ENCODE assay signal across 9 mouse cellular contexts in genomic region chr17:46033122-46033521, GRCm38 (mm10). TPM values are rescaled to one million over a fixed set of nuclear protein-coding genes. Genes with fewer than 3 reads are reported as not detected.
DNase-seq lines count a peak whose midpoint lies in the region; ATAC-seq and TF ChIP-seq lines count a peak whose summit lies in the region.
"Had no signal": no experiment of that assay in that cellular context is flagged by ENCODE, and none has a peak within 500 bp of the region (broad histone marks: within the 10 kb centered on the region; RNA-seq: fewer than 3 reads in every experiment).

No protein-coding gene starts in this region.

- WGBS in heart, embryonic 12.5 days: 35% methylated on average over 6 of the region's 6 CpGs
- 31% methylated on average over 6 of the region's 6 CpGs for WGBS in embryonic facial prominence, embryonic 14.5 days
- 46% methylated on average over 6 of the region's 6 CpGs for WGBS in liver, postnatal 0 days (ENCODE audit: insufficient replicate concordance)

- H3K9me3 ChIP-seq in heart, embryonic 12.5 days (replicated peaks): no peaks in the 10 kb centered on the region
- no peaks in the 10 kb centered on the region for H3K9me3 ChIP-seq in MEL (replicated peaks; ENCODE audit: insufficient read depth, low read length)
- no peaks in the 10 kb centered on the region for H3K9me3 ChIP-seq in embryonic facial prominence, embryonic 14.5 days (ENCODE audit: control insufficient read depth, low read length)
- no peaks in the 10 kb centered on the region for H3K9me3 ChIP-seq in liver, postnatal 0 days (ENCODE audit: low read length)

- no peak for TF ChIP-seq CTCF in MEL (IDR thresholded peaks at IDR 0.05 in 2 of 3, conservative IDR thresholded peaks at IDR 0.05 in 1 of 3; ENCODE audit: control insufficient read depth in 1 of 3, insufficient read depth in 1 of 3, low read depth in 2 of 3, low read length in 3 of 3, poor library complexity in 1 of 3, severe bottlenecking in 1 of 3)
- no peak for TF ChIP-seq CTCF in liver, postnatal 0 days (IDR thresholded peaks at IDR 0.05; ENCODE audit: low read depth)
- TF ChIP-seq CTCF in left cerebral cortex, adult 2 months (IDR thresholded peaks at IDR 0.05): no peak

- intact Hi-C loops in heart, postnatal 36 days (cut with DNase I): loop anchor here (2.0 to 10.0 kb wide), 4 partner anchors 76 to 448 kb away; no protein-coding TSS in a partner anchor
- intact Hi-C loops in left cerebral cortex, adult 2 months (cut with DNase I): loop anchor here (2.0 to 5.0 kb wide), 3 partner anchors 84 to 351 kb away; no protein-coding TSS in a partner anchor

- TF ChIP-seq POLR2A in MEL (IDR thresholded peaks at IDR 0.05; ENCODE audit: control insufficient read depth in 1 of 2, insufficient read depth in 1 of 2, low read depth in 1 of 2, low read length in 2 of 2, poor library complexity in 1 of 2): no peak

- H3K4me1 ChIP-seq in heart, embryonic 12.5 days (replicated peaks): peaks cover 41% of the 10 kb centered on the region
- peaks cover 0 to 4% of the 10 kb centered on the region in 2 experiments; a peak in 2 of 4 replicates for H3K4me1 ChIP-seq in MEL (ENCODE audit: control insufficient read depth in 1 of 2, insufficient read depth in 2 of 2, low read length in 2 of 2)
- H3K4me1 ChIP-seq in embryonic facial prominence, embryonic 14.5 days (ENCODE audit: control insufficient read depth, insufficient read depth, low read length): peaks cover 25% of the 10 kb centered on the region
- peaks cover 20% of the 10 kb centered on the region for H3K4me1 ChIP-seq in liver, postnatal 0 days (ENCODE audit: insufficient read depth)

- no peaks in the 10 kb centered on the region for H3K36me3 ChIP-seq in heart, embryonic 12.5 days
- peaks cover 0 to 4% of the 10 kb centered on the region in 2 experiments; a peak in 2 of 4 replicates for H3K36me3 ChIP-seq in MEL (ENCODE audit: control insufficient read depth in 1 of 2, insufficient read depth in 2 of 2, low read length in 2 of 2)
- no peaks in the 10 kb centered on the region for H3K36me3 ChIP-seq in embryonic facial prominence, embryonic 14.5 days (ENCODE audit: control insufficient read depth, insufficient read depth, low read length)
- no peaks in the 10 kb centered on the region for H3K36me3 ChIP-seq in liver, postnatal 0 days (replicated peaks; ENCODE audit: insufficient read depth, low read length)

- H3K27me3 ChIP-seq in heart, embryonic 12.5 days (replicated peaks): no peaks in the 10 kb centered on the region
- no peaks in the 10 kb centered on the region for H3K27me3 ChIP-seq in MEL (ENCODE audit: control insufficient read depth in 1 of 2, insufficient read depth in 2 of 2, low read length in 2 of 2)
- H3K27me3 ChIP-seq in embryonic facial prominence, embryonic 14.5 days (replicated peaks; ENCODE audit: control insufficient read depth, insufficient read depth, low read length): no peaks in the 10 kb centered on the region
- H3K27me3 ChIP-seq in liver, postnatal 0 days (ENCODE audit: insufficient read depth, low read length): no peaks in the 10 kb centered on the region
- H3K27me3 ChIP-seq: Patski had no signal

- no peak for DNase-seq in heart, postnatal 36 days
- peak; percentile 52 for DNase-seq in MEL (ENCODE audit: low read depth, low spot score)
- no peak for DNase-seq in embryonic facial prominence, embryonic 14.5 days (ENCODE audit: low spot score)
- DNase-seq in liver, postnatal 0 days: no peak
- no peak for DNase-seq in ovary, postnatal 10 days (ENCODE audit: low spot score)
- DNase-seq in left cerebral cortex, adult 2 months (ENCODE audit: extremely low spot score in 1 of 2, low spot score in 2 of 2): no peak
- no peak for DNase-seq in yolk sac, embryonic 10.5 days (ENCODE audit: low spot score)

- H3K79me2 ChIP-seq in MEL (ENCODE audit: control insufficient read depth, insufficient read depth, low read length, poor library complexity): peaks cover 36% of the 10 kb centered on the region

- peak overlapping the region; percentile 81 for H3K4me2 ChIP-seq in heart, embryonic 12.5 days
- H3K4me2 ChIP-seq in embryonic facial prominence, embryonic 14.5 days (ENCODE audit: low read depth, low read length): peak overlapping the region; percentile 72
- H3K4me2 ChIP-seq in liver, postnatal 0 days (ENCODE audit: low read depth, low read length): peak overlapping the region; percentile 91; the same call in 1 of the 2 replicates

- no peak for TF ChIP-seq RAD21 in MEL (IDR thresholded peaks at IDR 0.05; ENCODE audit: low read depth, low read length)

- ATAC-seq in heart, embryonic 12.5 days (ENCODE audit: insufficient number of reproducible peaks, low FRiP score): no peak
- no peak for ATAC-seq in embryonic facial prominence, embryonic 14.5 days (ENCODE audit: low read depth)
- ATAC-seq in liver, postnatal 0 days: no peak
- ATAC-seq: Patski had no signal

- H3K27ac ChIP-seq in heart, embryonic 12.5 days (ENCODE audit: poor library complexity, severe bottlenecking): no peak overlapping the region
- no peak overlapping the region for H3K27ac ChIP-seq in MEL (ENCODE audit: control insufficient read depth, low read depth, low read length)
- 0 out of 2 replicates have a peak overlapping the region, but pooled peaks have one; percentile 42 for H3K27ac ChIP-seq in embryonic facial prominence, embryonic 14.5 days (replicated peaks; ENCODE audit: low read depth, low read length)
- H3K27ac ChIP-seq in liver, postnatal 0 days (ENCODE audit: low read depth): no peak overlapping the region
- no peak overlapping the region for H3K27ac ChIP-seq in left cerebral cortex, adult 2 months

- peak overlapping the region; percentile 69; the same call in 1 of the 2 replicates for H3K4me3 ChIP-seq in heart, embryonic 12.5 days
- peak overlapping the region in 1 of 2 experiments; percentile 97; a peak in 2 of 4 replicates for H3K4me3 ChIP-seq in MEL (ENCODE audit: control insufficient read depth in 1 of 2, insufficient read depth in 1 of 2, low read depth in 2 of 2, low read length in 2 of 2)
- peak overlapping the region; percentile 85 for H3K4me3 ChIP-seq in embryonic facial prominence, embryonic 14.5 days (ENCODE audit: low read depth, low read length)
- H3K4me3 ChIP-seq in liver, postnatal 0 days (ENCODE audit: low read depth, low read length): no peak overlapping the region
- no peak overlapping the region for H3K4me3 ChIP-seq in left cerebral cortex, adult 2 months

- no peak for TF ChIP-seq EP300 in MEL (IDR thresholded peaks at IDR 0.05; ENCODE audit: low read depth in 1 of 2, low read length in 2 of 2)
- TF ChIP-seq EP300 in liver, postnatal 0 days (IDR thresholded peaks at IDR 0.05; ENCODE audit: low read depth): no peak

- no peak overlapping the region; the same call in 1 of the 2 replicates for H3K9ac ChIP-seq in heart, embryonic 12.5 days
- peak overlapping the region; percentile 15; the same call in 1 of the 2 replicates for H3K9ac ChIP-seq in MEL (ENCODE audit: control insufficient read depth, low read depth, low read length, poor library complexity, severe bottlenecking)
- 0 out of 2 replicates have a peak overlapping the region, but pooled peaks have one; percentile 9 for H3K9ac ChIP-seq in embryonic facial prominence, embryonic 14.5 days (ENCODE audit: low read depth, low read length)
- H3K9ac ChIP-seq in liver, postnatal 0 days (replicated peaks): no peak overlapping the region

TF ChIP-seq in MEL, 35 proteins besides CTCF, POLR2A, EP300 and RAD21:
- TF ChIP-seq CHD1 (IDR thresholded peaks at IDR 0.05; ENCODE audit: low read depth, low read length) (no peak), HCFC1 (IDR thresholded peaks at IDR 0.05; ENCODE audit: low read depth, low read length) (no peak), TBP (IDR thresholded peaks at IDR 0.05; ENCODE audit: low read depth, low read length) (no peak), ZNF384 (IDR thresholded peaks at IDR 0.05; ENCODE audit: low read depth, low read length) (no peak), CHD2 (IDR thresholded peaks at IDR 0.05; ENCODE audit: low read length) (no peak), SIN3A (IDR thresholded peaks at IDR 0.05; ENCODE audit: low read length) (no peak; the same call in 1 of the 2 replicates), NRF1 (IDR thresholded peaks at IDR 0.05; ENCODE audit: insufficient read depth, low read depth, low read length, poor library complexity, severe bottlenecking) (no peak), BHLHE40 (IDR thresholded peaks at IDR 0.05; ENCODE audit: borderline replicate concordance, low read depth, low read length) (no peak), KAT2A (conservative IDR thresholded peaks at IDR 0.05; ENCODE audit: low read depth, low read length) (no peak), TCF12 (IDR thresholded peaks at IDR 0.05; ENCODE audit: low read depth, low read length) (no peak), USF2 (IDR thresholded peaks at IDR 0.05; ENCODE audit: borderline replicate concordance in 1 of 2, insufficient read depth in 1 of 2, low read depth in 1 of 2, low read length in 2 of 2) (no peak), RCOR1 (IDR thresholded peaks at IDR 0.05; ENCODE audit: low read depth, low read length) (no peak), MAZ (IDR thresholded peaks at IDR 0.05; ENCODE audit: low read depth, low read length) (no peak), MYB (IDR thresholded peaks at IDR 0.05; ENCODE audit: low read depth, low read length) (no peak), MXI1 (IDR thresholded peaks at IDR 0.05; ENCODE audit: low read depth, low read length) (no peak)

RNA-seq across cellular contexts. Expression of gene Vegfa, which starts 1.0 kb away (rescaled TPM):
- polyA plus RNA-seq in heart, embryonic 12.5 days (2016; fragmentation: Nextera tagmentation; extraction: Ambion mirVana): 6.5 and 6.9 TPM in 2 replicates
- total RNA-seq in heart, postnatal 36 days (2021): 100 to 1,000 TPM; 203 to 277 TPM
- 16.1 and 39.4 TPM in 2 replicates for total RNA-seq in MEL (2012; rRNA removed)
- polyA plus RNA-seq in MEL (2012; ENCODE audit: insufficient read depth in 1 of 2, insufficient read length in 2 of 2, low read depth in 1 of 2, low replicate concordance in 2 of 2, missing spikeins in 1 of 2): 10 to 100 TPM in 1 of 2 experiments, not detected in 1; 38.6 TPM
- 4.2 and 4.7 TPM in 2 replicates for polyA plus RNA-seq in embryonic facial prominence, embryonic 14.5 days (2014; fragmentation: Nextera tagmentation; extraction: Ambion mirVana)
- 2.8 and 3.1 TPM in 2 replicates for polyA plus RNA-seq in liver, postnatal 0 days (2015; fragmentation: Nextera tagmentation; extraction: Ambion mirVana)
- 10 to 100 TPM; 88.2 to 90.7 TPM for total RNA-seq in left cerebral cortex, adult 2 months (2021)

Comparison
In these comparisons a context has a peak if more than half of its experiments do, and no peak if none do; other contexts are left out.
1. H3K4me3 ChIP-seq: peak in heart, embryonic 12.5 days (single experiment) and embryonic facial prominence, embryonic 14.5 days (single experiment); none in liver, postnatal 0 days (single experiment) and left cerebral cortex, adult 2 months (single experiment).
2. H3K9ac ChIP-seq: peak in MEL (single experiment) and embryonic facial prominence, embryonic 14.5 days (single experiment); none in heart, embryonic 12.5 days (single experiment) and liver, postnatal 0 days (single experiment).
3. Peak in every context shown above with its lines, with median percentiles within 50 percentile points of each other: H3K4me2 ChIP-seq.